9 mouse cellular contexts compared by ENCODE assay signal in genomic region chr10:40476535-40477285, GRCm38 (mm10).
DNase-seq lines count a peak whose midpoint lies in the region; ATAC-seq and TF ChIP-seq lines count a peak whose summit lies in the region.
"Had no signal": no experiment of that assay in that cellular context is flagged by ENCODE, and none has a peak within 500 bp of the region (broad histone marks: within the 10 kb centered on the region; RNA-seq: fewer than 3 reads in every experiment).

No protein-coding gene starts in this region.

- H3K4me3 ChIP-seq in MEL (ENCODE audit: control insufficient read depth in 1 of 2, insufficient read depth in 1 of 2, low read depth in 2 of 2, low read length in 2 of 2), result peak overlapping the region; percentile 4 to 42
- no peak overlapping the region for H3K4me3 ChIP-seq in hindbrain, embryonic 16.5 days (ENCODE audit: low read length)
- no peak overlapping the region for H3K4me3 ChIP-seq in hindbrain, postnatal 0 days (ENCODE audit: low read length)
- H3K4me3 ChIP-seq: hindbrain, embryonic 15.5 days had no signal

- TF ChIP-seq POLR2A in MEL (IDR thresholded peaks at IDR 0.05; ENCODE audit: control insufficient read depth in 1 of 2, insufficient read depth in 1 of 2, low read depth in 1 of 2, low read length in 2 of 2, poor library complexity in 1 of 2), result 0 out of 4 replicates have a peak, but pooled peaks of 1 of the 2 experiments have one; percentile 30

- H3K4me2 ChIP-seq in hindbrain, embryonic 16.5 days (ENCODE audit: low read length), result no peak overlapping the region
- H3K4me2 ChIP-seq in hindbrain, postnatal 0 days (ENCODE audit: low read depth, low read length), result no peak overlapping the region
- H3K4me2 ChIP-seq: hindbrain, embryonic 15.5 days had no signal

- TF ChIP-seq RAD21 in MEL (IDR thresholded peaks at IDR 0.05; ENCODE audit: low read depth, low read length), result no peak

- peak overlapping the region; percentile 70 for H3K27ac ChIP-seq in MEL (ENCODE audit: control insufficient read depth, low read depth, low read length)
- no peak overlapping the region for H3K27ac ChIP-seq in hindbrain, embryonic 16.5 days (ENCODE audit: low read depth, low read length)
- no peak overlapping the region for H3K27ac ChIP-seq in hindbrain, postnatal 0 days
- H3K27ac ChIP-seq: hindbrain, embryonic 15.5 days had no signal

- TF ChIP-seq CTCF in MEL (IDR thresholded peaks at IDR 0.05 in 2 of 3, conservative IDR thresholded peaks at IDR 0.05 in 1 of 3; ENCODE audit: control insufficient read depth in 1 of 3, insufficient read depth in 1 of 3, low read depth in 2 of 3, low read length in 3 of 3, poor library complexity in 1 of 3, severe bottlenecking in 1 of 3), result no peak
- no peak for TF ChIP-seq CTCF in hindbrain, postnatal 0 days (IDR thresholded peaks at IDR 0.05; ENCODE audit: low read depth)

- DNase-seq in kidney, adult 9 months, result peak; percentile 60
- no peak for DNase-seq in kidney, postnatal 10 days
- peak; percentile 94 for DNase-seq in MEL (ENCODE audit: low read depth, low spot score)
- peak; percentile 81 for DNase-seq in large intestine, adult 2 months (ENCODE audit: low read depth, low spot score)
- no peak for DNase-seq in right cerebral cortex, postnatal 10 days (ENCODE audit: low spot score in 2 of 2)
- DNase-seq in hindbrain, postnatal 0 days (ENCODE audit: low spot score), result no peak

- WGBS in large intestine, adult 2 months, result 27% methylated on average over 5 of the region's 5 CpGs
- 84% methylated on average over 5 of the region's 5 CpGs for WGBS in hindbrain, embryonic 16.5 days
- 89% methylated on average over 5 of the region's 5 CpGs for WGBS in hindbrain, postnatal 0 days

- H3K27me3 ChIP-seq in MEL (ENCODE audit: control insufficient read depth in 1 of 2, insufficient read depth in 2 of 2, low read length in 2 of 2), result no peaks in the 10 kb centered on the region
- no peaks in the 10 kb centered on the region for H3K27me3 ChIP-seq in hindbrain, embryonic 16.5 days (replicated peaks; ENCODE audit: control insufficient read depth, insufficient read depth, low read length)
- H3K27me3 ChIP-seq in hindbrain, postnatal 0 days (ENCODE audit: insufficient read depth, low read length), result no peaks in the 10 kb centered on the region
- H3K27me3 ChIP-seq: hindbrain, embryonic 15.5 days had no signal

- peak; percentile 91 for ATAC-seq in monocyte, adult 5-6 weeks (replicated peaks; ENCODE audit: insufficient number of reproducible peaks, low FRiP score, low TSS enrichment, poor library complexity, severe bottlenecking)
- ATAC-seq in hindbrain, embryonic 16.5 days, result no peak
- ATAC-seq in hindbrain, postnatal 0 days, result no peak

- peak; percentile 67 to 89; a peak in 3 of 4 replicates for TF ChIP-seq EP300 in MEL (IDR thresholded peaks at IDR 0.05; ENCODE audit: low read depth in 1 of 2, low read length in 2 of 2)

- peaks cover 2 to 14% of the 10 kb centered on the region in 2 experiments; a peak in 3 of 4 replicates for H3K4me1 ChIP-seq in MEL (ENCODE audit: control insufficient read depth in 1 of 2, insufficient read depth in 2 of 2, low read length in 2 of 2)
- no peaks in the 10 kb centered on the region for H3K4me1 ChIP-seq in hindbrain, embryonic 16.5 days (ENCODE audit: control insufficient read depth, insufficient read depth, low read depth, low read length)
- no peaks in the 10 kb centered on the region for H3K4me1 ChIP-seq in hindbrain, postnatal 0 days (ENCODE audit: insufficient read depth, low read length)
- H3K4me1 ChIP-seq: hindbrain, embryonic 15.5 days had no signal

- H3K9me3 ChIP-seq in MEL (replicated peaks; ENCODE audit: insufficient read depth, low read length), result no peaks in the 10 kb centered on the region
- H3K9me3 ChIP-seq in hindbrain, embryonic 16.5 days (ENCODE audit: control insufficient read depth, low read length), result no peaks in the 10 kb centered on the region
- H3K9me3 ChIP-seq in hindbrain, postnatal 0 days (ENCODE audit: low read length), result no peaks in the 10 kb centered on the region
- H3K9me3 ChIP-seq: hindbrain, embryonic 15.5 days had no signal

- H3K36me3 ChIP-seq in MEL (ENCODE audit: control insufficient read depth in 1 of 2, insufficient read depth in 2 of 2, low read length in 2 of 2), result peaks cover 0 to 10% of the 10 kb centered on the region in 2 experiments; a peak in 2 of 4 replicates
- peaks cover 4% of the 10 kb centered on the region; the same call in 1 of the 2 replicates for H3K36me3 ChIP-seq in hindbrain, embryonic 16.5 days (ENCODE audit: control insufficient read depth, insufficient read depth, low read length)
- H3K36me3 ChIP-seq in hindbrain, postnatal 0 days (ENCODE audit: insufficient read depth, low read length), result peaks cover 13% of the 10 kb centered on the region; the same call in 1 of the 2 replicates

- peak overlapping the region; percentile 33 for H3K9ac ChIP-seq in MEL (ENCODE audit: control insufficient read depth, low read depth, low read length, poor library complexity, severe bottlenecking)
- H3K9ac ChIP-seq in hindbrain, embryonic 16.5 days (ENCODE audit: low read depth, low read length), result no peak overlapping the region
- H3K9ac ChIP-seq in hindbrain, postnatal 0 days (replicated peaks; ENCODE audit: low read length), result no peak overlapping the region
- H3K9ac ChIP-seq: hindbrain, embryonic 15.5 days had no signal

- no peaks in the 10 kb centered on the region for H3K79me2 ChIP-seq in MEL (ENCODE audit: control insufficient read depth, insufficient read depth, low read length, poor library complexity)

TF ChIP-seq in MEL, 35 proteins besides CTCF, POLR2A, EP300 and RAD21:
- no peak for TF ChIP-seq JUND (IDR thresholded peaks at IDR 0.05; ENCODE audit: low read depth, low read length)
- TF ChIP-seq MEF2A (IDR thresholded peaks at IDR 0.05; ENCODE audit: extremely low read depth, insufficient replicate concordance, low read depth, low read length, poor library complexity, severe bottlenecking), result no peak
- peak; percentile 20; the same call in 1 of the 2 replicates for TF ChIP-seq NELFE (IDR thresholded peaks at IDR 0.05; ENCODE audit: low read depth, low read length)
- no peak for TF ChIP-seq ZC3H11A (IDR thresholded peaks at IDR 0.05; ENCODE audit: low read depth, low read length)
- TF ChIP-seq UBTF (IDR thresholded peaks at IDR 0.05; ENCODE audit: borderline replicate concordance, insufficient read depth, low read depth, low read length), result no peak
- peak; percentile 75 for TF ChIP-seq ETS1 (IDR thresholded peaks at IDR 0.05; ENCODE audit: low read depth, low read length)
- TF ChIP-seq GABPA (IDR thresholded peaks at IDR 0.05; ENCODE audit: low read depth, low read length), result no peak
- no peak for TF ChIP-seq POLR2AphosphoS2 (IDR thresholded peaks at IDR 0.05; ENCODE audit: low read length)
- peak; percentile 58; the same call in 1 of the 2 replicates for TF ChIP-seq MYC (IDR thresholded peaks at IDR 0.05; ENCODE audit: low read depth, low read length)
- TF ChIP-seq BHLHE40 (IDR thresholded peaks at IDR 0.05; ENCODE audit: borderline replicate concordance, low read depth, low read length), result no peak
- no peak for TF ChIP-seq NRF1 (IDR thresholded peaks at IDR 0.05; ENCODE audit: insufficient read depth, low read depth, low read length, poor library complexity, severe bottlenecking)
- TF ChIP-seq MAFK (IDR thresholded peaks at IDR 0.05; ENCODE audit: borderline replicate concordance, low read depth, low read length), result no peak
- TF ChIP-seq USF2 (IDR thresholded peaks at IDR 0.05; ENCODE audit: borderline replicate concordance in 1 of 2, insufficient read depth in 1 of 2, low read depth in 1 of 2, low read length in 2 of 2), result no peak
- no peak for TF ChIP-seq SMC3 (IDR thresholded peaks at IDR 0.05; ENCODE audit: low read depth, low read length)
- no peak for TF ChIP-seq KAT2A (conservative IDR thresholded peaks at IDR 0.05; ENCODE audit: low read depth, low read length)
- peak; percentile 57; the same call in 1 of the 2 replicates for TF ChIP-seq MAX (IDR thresholded peaks at IDR 0.05; ENCODE audit: low read length)
- peak; percentile 65 for TF ChIP-seq TCF12 (IDR thresholded peaks at IDR 0.05; ENCODE audit: low read depth, low read length)
- no peak for TF ChIP-seq MAZ (IDR thresholded peaks at IDR 0.05; ENCODE audit: low read depth, low read length)
- TF ChIP-seq ZMIZ1 (IDR thresholded peaks at IDR 0.05; ENCODE audit: low read depth, low read length), result no peak
- TF ChIP-seq HCFC1 (IDR thresholded peaks at IDR 0.05; ENCODE audit: low read depth, low read length), result no peak
- peak; percentile 77; the same call in 1 of the 2 replicates for TF ChIP-seq MXI1 (IDR thresholded peaks at IDR 0.05; ENCODE audit: low read depth, low read length)
- TF ChIP-seq ZKSCAN1 (IDR thresholded peaks at IDR 0.05; ENCODE audit: low read depth, low read length), result no peak
- TF ChIP-seq CHD2 (IDR thresholded peaks at IDR 0.05; ENCODE audit: low read length), result no peak; the same call in 1 of the 2 replicates
- TF ChIP-seq GATA1 (IDR thresholded peaks at IDR 0.05; ENCODE audit: low read depth, low read length), result peak; percentile 80
- peak; percentile 18; the same call in 1 of the 2 replicates for TF ChIP-seq ZNF384 (IDR thresholded peaks at IDR 0.05; ENCODE audit: low read depth, low read length)
- TF ChIP-seq RCOR1 (IDR thresholded peaks at IDR 0.05; ENCODE audit: low read depth, low read length), result no peak; the same call in 1 of the 2 replicates
- peak; percentile 50; the same call in 1 of the 2 replicates for TF ChIP-seq TBP (IDR thresholded peaks at IDR 0.05; ENCODE audit: low read depth, low read length)
- TF ChIP-seq USF1 (IDR thresholded peaks at IDR 0.05; ENCODE audit: low read depth, low read length), result no peak
- TF ChIP-seq E2F4 (IDR thresholded peaks at IDR 0.05; ENCODE audit: borderline replicate concordance, low read depth, low read length), result no peak
- no peak for TF ChIP-seq POLR2AphosphoS5 (IDR thresholded peaks at IDR 0.05; ENCODE audit: borderline replicate concordance, low read depth, low read length)
- TF ChIP-seq TAL1 (IDR thresholded peaks at IDR 0.05; ENCODE audit: low read length), result peak; percentile 62
- peak; percentile 57; the same call in 1 of the 2 replicates for TF ChIP-seq ELF1 (IDR thresholded peaks at IDR 0.05; ENCODE audit: low read depth, low read length)
- peak; percentile 80 for TF ChIP-seq SIN3A (IDR thresholded peaks at IDR 0.05; ENCODE audit: low read length)
- TF ChIP-seq MYB (IDR thresholded peaks at IDR 0.05; ENCODE audit: low read depth, low read length), result no peak
- no peak for TF ChIP-seq CHD1 (IDR thresholded peaks at IDR 0.05; ENCODE audit: low read depth, low read length)

Comparison
In these comparisons a context has a peak if more than half of its experiments do, and no peak if none do; other contexts are left out.
1. DNase-seq: peak in kidney, adult 9 months (single experiment), MEL (single experiment) and large intestine, adult 2 months (single experiment); none in kidney, postnatal 10 days (single experiment), right cerebral cortex, postnatal 10 days (0 of 2) and hindbrain, postnatal 0 days (single experiment).
2. H3K4me3 ChIP-seq: peak in MEL (2 of 2); none in hindbrain, embryonic 16.5 days (single experiment) and hindbrain, postnatal 0 days (single experiment).